Mouse (Mus musculus) bone marrow macrophage, adult 2 months (primary cell): ENCODE measurements around the gene Lgals4.

Source experiments
- CTCF ChIP-seq: IDR thresholded peaks from 2 replicates; pipeline ENCODE4 v1.5.1; 2012; ENCODE audit warnings: low read depth, mild to moderate bottlenecking, low read length, moderate library complexity
- POLR2A ChIP-seq: IDR thresholded peaks from 2 replicates; pipeline ENCODE4 v1.6.1; 2012; ENCODE audit warnings: mild to moderate bottlenecking, low read depth, low read length, borderline replicate concordance

GRCm38 (mm10) chr7:28814306-28815034 lies 19.2 kb upstream of the Lgals4 start:
- TF ChIP-seq CTCF, result no peak
- TF ChIP-seq POLR2A, result no peak
